ENCODE assay signal across 12 mouse cellular contexts in genomic region chr2:169057831-169058230, GRCm38 (mm10).
DNase-seq lines count a peak whose midpoint lies in the region; ATAC-seq and TF ChIP-seq lines count a peak whose summit lies in the region.
"Had no signal": no experiment of that assay in that cellular context is flagged by ENCODE, and none has a peak within 500 bp of the region (broad histone marks: within the 10 kb centered on the region; RNA-seq: fewer than 3 reads in every experiment).

No protein-coding gene starts in this region.

- H3K4me1 ChIP-seq in liver, adult 2 months (ENCODE audit: control insufficient read depth, insufficient read depth, low read length), result no peaks in the 10 kb centered on the region; the same call in none of the 2 replicates
- H3K4me1 ChIP-seq in liver, embryonic 11.5 days (replicated peaks; ENCODE audit: control insufficient read depth, insufficient read depth, low read length), result peaks cover 2% of the 10 kb centered on the region; the same call in 1 of the 2 replicates

- H3K9me3 ChIP-seq in liver, embryonic 11.5 days (ENCODE audit: control insufficient read depth, low read length), result 0 out of 2 replicates have a peak, but pooled peaks cover 6% of the 10 kb centered on the region
- H3K9me3 ChIP-seq: lung, embryonic 15.5 days had no signal

- no peak overlapping the region for H3K9ac ChIP-seq in liver, adult 2 months (ENCODE audit: low read depth, low read length)
- no peak overlapping the region for H3K9ac ChIP-seq in liver, embryonic 11.5 days (ENCODE audit: low read depth, low read length)
- H3K9ac ChIP-seq: lung, embryonic 15.5 days had no signal

- no peaks in the 10 kb centered on the region for H3K27me3 ChIP-seq in liver, adult 2 months (ENCODE audit: control insufficient read depth, insufficient read depth, low read length)
- no peaks in the 10 kb centered on the region for H3K27me3 ChIP-seq in liver, embryonic 11.5 days (replicated peaks; ENCODE audit: control insufficient read depth, insufficient read depth, low read length)
- H3K27me3 ChIP-seq: lung, embryonic 15.5 days had no signal

- H3K27ac ChIP-seq in liver, adult 2 months (replicated peaks; ENCODE audit: insufficient read depth, low read depth, low read length), result no peak overlapping the region
- H3K27ac ChIP-seq in liver, embryonic 11.5 days (ENCODE audit: low read depth, low read length), result no peak overlapping the region
- H3K27ac ChIP-seq: lung, embryonic 15.5 days had no signal

- H3K36me3 ChIP-seq in liver, adult 2 months (ENCODE audit: control insufficient read depth, insufficient read depth, low read length), result no peaks in the 10 kb centered on the region
- no peaks in the 10 kb centered on the region for H3K36me3 ChIP-seq in liver, embryonic 11.5 days (ENCODE audit: control insufficient read depth, insufficient read depth, low read length)
- H3K36me3 ChIP-seq: lung, embryonic 15.5 days had no signal

- H3K79me2 ChIP-seq in liver, adult 2 months (ENCODE audit: control insufficient read depth, insufficient read depth, low read length), result no peaks in the 10 kb centered on the region

- TF ChIP-seq CTCF in liver, adult 2 months (IDR thresholded peaks at IDR 0.05; ENCODE audit: low read depth, low read length), result peak; percentile 47

- TF ChIP-seq POLR2A in liver, adult 2 months (IDR thresholded peaks at IDR 0.05; ENCODE audit: extremely low read depth, insufficient read depth, low read length), result no peak

- peak; percentile 9 for DNase-seq in CD4-positive, CD25-positive, alpha-beta regulatory T cell, adult 2 months (ENCODE audit: low read depth, low spot score)
- no peak for DNase-seq in liver, adult 2 months (ENCODE audit: extremely low read depth, low read depth, low spot score)
- DNase-seq in liver, embryonic 11.5 days (ENCODE audit: low spot score), result no peak
- peak; percentile 47 for DNase-seq in thymus, postnatal 4 days
- no peak for DNase-seq in thymus, postnatal 10 days (ENCODE audit: low spot score in 2 of 2)
- no peak for DNase-seq in spleen, postnatal 36 days (ENCODE audit: low spot score in 2 of 2)
- DNase-seq: cerebellum, adult 9-10 months; heart, postnatal 36 days had no signal

- WGBS in liver, adult 2 months, result 78% methylated on average over 5 of the region's 5 CpGs
- 70% methylated on average over 5 of the region's 5 CpGs for whole genome bisulfite sequencing in liver, embryonic 11.5 days

- no peak overlapping the region for H3K4me2 ChIP-seq in liver, embryonic 11.5 days
- H3K4me2 ChIP-seq: lung, embryonic 15.5 days; midbrain, embryonic 11.5 days had no signal

- no peak for ATAC-seq in CD4-positive, CD25-positive, alpha-beta regulatory T cell, adult 4 months
- ATAC-seq in liver, embryonic 11.5 days (replicated peaks; ENCODE audit: low FRiP score), result no peak
- no peak for ATAC-seq in frontal cortex, adult (ENCODE audit: low TSS enrichment)

- no peak overlapping the region for H3K4me3 ChIP-seq in liver, adult 2 months (ENCODE audit: insufficient read depth, low read depth, low read length)
- no peak overlapping the region for H3K4me3 ChIP-seq in liver, embryonic 11.5 days (ENCODE audit: low read depth, low read length)
- H3K4me3 ChIP-seq: lung, embryonic 15.5 days had no signal

Comparison
In these comparisons a context has a peak if more than half of its experiments do, and no peak if none do; other contexts are left out.
1. DNase-seq: peak in CD4-positive, CD25-positive, alpha-beta regulatory T cell, adult 2 months (single experiment) and thymus, postnatal 4 days (single experiment); none in liver, adult 2 months (single experiment), liver, embryonic 11.5 days (single experiment), thymus, postnatal 10 days (0 of 2) and spleen, postnatal 36 days (0 of 2).